Mouse (Mus musculus): ENCODE measurements around the gene Lztr1.

Lztr1 gene

DNA sequence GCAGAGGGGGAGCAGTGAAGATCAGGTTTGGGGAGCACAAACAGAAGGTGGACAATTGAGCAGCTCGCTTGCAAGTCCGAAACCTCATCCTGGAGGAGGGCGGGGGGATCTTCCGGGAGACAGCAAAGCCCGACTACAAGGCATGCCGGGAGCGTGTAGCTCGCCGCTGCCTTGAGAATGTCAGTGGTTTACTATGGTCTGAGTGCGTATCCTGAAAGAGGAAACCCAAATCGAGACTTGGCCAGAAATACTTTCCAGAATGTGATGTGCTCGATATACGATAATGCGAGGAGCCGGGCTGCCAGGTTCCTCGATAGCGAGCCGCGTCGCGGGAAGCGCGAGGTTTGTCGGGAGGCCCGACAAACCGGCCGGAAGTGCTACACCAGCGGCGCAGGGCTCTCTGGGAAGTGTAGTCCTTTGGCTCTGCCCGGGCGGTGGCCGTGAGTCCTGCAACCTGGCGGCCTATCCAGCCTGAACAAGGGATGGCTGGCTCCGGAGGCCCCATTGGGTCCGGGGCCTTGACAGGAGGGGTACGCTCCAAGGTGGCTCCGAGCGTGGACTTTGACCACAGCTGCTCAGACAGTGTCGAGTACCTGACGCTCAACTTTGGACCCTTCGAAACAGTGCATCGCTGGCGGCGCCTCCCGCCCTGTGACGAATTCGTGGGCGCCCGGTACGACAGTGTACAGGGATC lies at the start of gene Lztr1:
Lztr1 (plus strand) TSS at position 143 of the 694 bp plus-strand sequence.
- ATAC-seq (ENCODE audit: low TSS enrichment), result peak; percentile 89

DNA sequence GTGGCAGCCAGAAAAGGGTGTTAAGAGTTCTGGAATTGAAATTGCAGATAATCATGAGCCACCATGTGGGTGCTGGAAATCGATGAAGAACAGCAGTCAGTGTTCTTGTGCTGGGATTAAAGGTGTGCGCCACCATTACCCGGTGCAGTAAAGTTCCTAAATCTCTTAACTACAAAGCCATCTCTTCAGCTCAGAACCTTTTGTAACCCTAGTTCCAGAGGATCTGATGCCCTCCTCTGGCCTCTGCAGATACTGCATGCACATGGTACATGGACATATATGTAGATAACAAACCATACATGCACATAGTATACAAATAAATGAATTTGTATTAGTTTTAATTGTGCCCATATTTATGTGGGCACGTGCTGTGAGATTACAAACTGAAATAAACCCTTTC lies 48.2 kb upstream of the Lztr1 start:
- ATAC-seq (ENCODE audit: low TSS enrichment), result no peak

DNA sequence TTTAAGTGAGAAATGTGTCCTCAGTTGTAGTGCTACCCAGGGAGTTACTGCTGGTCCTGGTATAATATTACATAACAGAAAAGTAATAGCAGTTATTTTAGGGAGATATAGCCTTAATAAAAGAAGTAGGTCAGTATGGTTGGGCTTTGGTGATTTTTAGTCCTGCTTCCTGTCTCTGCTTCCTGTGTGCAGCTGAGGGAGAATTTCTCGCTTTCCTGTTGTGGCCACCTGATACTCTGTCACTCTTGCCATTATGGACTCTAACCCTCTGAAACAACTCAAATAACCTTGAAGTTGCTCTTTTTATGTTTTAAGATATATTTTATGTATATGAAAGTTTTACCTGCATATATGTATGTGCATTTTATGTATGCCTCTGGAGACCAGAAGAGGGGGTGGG lies 46.9 kb upstream of the Lztr1 start:
- no peak for ATAC-seq (ENCODE audit: low TSS enrichment)

GRCm38 (mm10) chr16:17463184-17463583 lies 45.3 kb upstream of the Lztr1 start:
- no peak for ATAC-seq (ENCODE audit: low TSS enrichment)

GRCm38 (mm10) chr16:17466875-17467663 lies 41.4 kb upstream of the Lztr1 start:
- ATAC-seq (ENCODE audit: low TSS enrichment), result peak; percentile 62; the same call in 1 of the 2 replicates

GRCm38 (mm10) chr16:17472498-17472897 lies 36.0 kb upstream of the Lztr1 start:
- no peak for ATAC-seq (ENCODE audit: low TSS enrichment)

- ATAC-seq (ENCODE audit: low TSS enrichment), result peak; percentile 67; the same call in 1 of the 2 replicates
Measured at GRCm38 (mm10) chr16:17474091-17474490, 34.4 kb upstream of the Lztr1 start.

DNA sequence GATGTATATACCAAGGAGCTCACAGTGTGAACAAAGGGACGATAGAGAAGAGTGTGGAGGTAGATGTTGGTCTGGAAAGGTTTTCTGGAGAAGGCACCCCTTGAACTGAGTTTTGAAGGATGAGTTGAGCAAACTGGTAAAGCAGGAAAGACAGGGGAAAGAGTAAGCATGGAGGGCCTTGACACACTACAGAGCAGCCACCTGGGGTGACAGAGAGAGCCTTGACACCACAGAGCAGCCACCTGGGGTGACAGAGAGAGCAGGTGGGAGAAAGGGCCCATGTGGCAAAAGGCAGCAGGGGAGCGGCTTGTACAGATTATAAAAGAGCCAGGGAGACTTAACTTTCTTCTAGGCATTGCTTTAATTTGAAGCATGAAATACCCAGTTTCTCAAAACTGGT lies 33.7 kb upstream of the Lztr1 start:
- ATAC-seq (ENCODE audit: low TSS enrichment), result no peak

GRCm38 (mm10) chr16:17475326-17475725 lies 33.2 kb upstream of the Lztr1 start:
- ATAC-seq (ENCODE audit: low TSS enrichment), result no peak

GRCm38 (mm10) chr16:17478331-17478943 lies 30.1 kb upstream of the Lztr1 start:
- no peak for ATAC-seq (ENCODE audit: low TSS enrichment)

DNA sequence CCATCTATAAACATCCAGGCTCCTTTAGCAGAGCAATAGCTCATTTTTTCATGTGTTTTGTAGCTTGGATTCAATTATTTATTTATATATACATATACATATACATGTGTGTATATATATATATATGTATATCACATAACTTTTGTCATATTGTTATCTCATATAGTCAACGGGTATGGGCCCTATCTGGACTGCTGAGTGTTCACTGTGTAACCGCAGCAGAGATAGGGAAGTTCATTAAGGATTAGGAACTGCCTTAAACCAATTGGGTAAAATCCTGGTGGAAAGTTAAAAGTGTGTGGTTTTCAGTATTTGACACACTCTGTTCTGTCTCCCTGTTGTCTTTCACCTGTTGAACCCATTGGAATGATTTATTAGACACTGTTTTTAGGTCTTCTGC lies 27.0 kb upstream of the Lztr1 start:
- no peak for ATAC-seq (ENCODE audit: low TSS enrichment)

GRCm38 (mm10) chr16:17486505-17486904 lies 22.0 kb upstream of the Lztr1 start:
- ATAC-seq (ENCODE audit: low TSS enrichment), result no peak

DNA sequence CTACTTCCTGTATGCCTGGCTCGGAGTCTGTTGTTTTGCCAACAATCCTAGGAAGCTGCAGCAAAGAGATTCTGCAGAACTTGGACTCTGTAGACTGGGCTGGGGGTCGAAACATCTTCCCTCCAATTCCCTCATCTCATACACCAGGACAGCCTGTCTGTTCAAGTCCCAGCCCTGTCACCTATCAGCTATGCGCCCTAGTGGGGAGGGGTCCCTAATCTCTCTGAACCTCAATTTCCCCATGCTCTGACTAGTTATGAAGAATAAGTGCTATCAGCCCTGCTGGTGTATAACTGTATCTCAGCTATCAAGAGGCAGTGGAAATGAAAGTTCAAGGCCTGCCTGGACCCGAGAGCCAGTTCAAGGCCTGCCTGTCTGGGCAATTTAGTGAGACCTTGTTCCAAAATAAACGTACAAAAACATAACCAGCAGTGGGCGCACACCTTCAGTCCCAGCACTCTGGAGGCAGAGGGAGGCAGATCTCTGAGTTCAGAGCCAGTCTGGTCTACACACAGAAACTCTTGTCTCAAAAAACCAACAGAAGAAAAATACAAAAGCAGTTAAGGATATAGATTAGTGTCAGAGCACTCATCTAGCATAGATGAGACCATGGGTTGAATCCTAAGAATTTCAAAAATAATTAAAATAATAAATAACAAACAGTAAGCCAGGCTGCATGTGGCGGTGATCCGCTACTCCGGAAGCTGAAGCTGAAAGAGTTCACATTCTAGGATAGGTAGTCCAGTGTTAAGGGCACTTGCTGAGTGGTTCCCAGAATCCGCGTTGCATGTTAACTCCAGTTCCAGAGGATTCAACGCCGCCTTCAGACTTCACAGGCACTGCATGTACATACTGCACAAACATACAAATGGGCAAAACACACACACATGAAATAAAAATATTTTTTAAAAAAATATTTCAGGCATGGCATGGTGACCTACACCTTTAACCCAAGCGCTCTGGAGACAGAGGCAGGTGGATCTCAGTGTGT lies 19.7 kb upstream of the Lztr1 start:
- ATAC-seq (ENCODE audit: low TSS enrichment), result no peak

DNA sequence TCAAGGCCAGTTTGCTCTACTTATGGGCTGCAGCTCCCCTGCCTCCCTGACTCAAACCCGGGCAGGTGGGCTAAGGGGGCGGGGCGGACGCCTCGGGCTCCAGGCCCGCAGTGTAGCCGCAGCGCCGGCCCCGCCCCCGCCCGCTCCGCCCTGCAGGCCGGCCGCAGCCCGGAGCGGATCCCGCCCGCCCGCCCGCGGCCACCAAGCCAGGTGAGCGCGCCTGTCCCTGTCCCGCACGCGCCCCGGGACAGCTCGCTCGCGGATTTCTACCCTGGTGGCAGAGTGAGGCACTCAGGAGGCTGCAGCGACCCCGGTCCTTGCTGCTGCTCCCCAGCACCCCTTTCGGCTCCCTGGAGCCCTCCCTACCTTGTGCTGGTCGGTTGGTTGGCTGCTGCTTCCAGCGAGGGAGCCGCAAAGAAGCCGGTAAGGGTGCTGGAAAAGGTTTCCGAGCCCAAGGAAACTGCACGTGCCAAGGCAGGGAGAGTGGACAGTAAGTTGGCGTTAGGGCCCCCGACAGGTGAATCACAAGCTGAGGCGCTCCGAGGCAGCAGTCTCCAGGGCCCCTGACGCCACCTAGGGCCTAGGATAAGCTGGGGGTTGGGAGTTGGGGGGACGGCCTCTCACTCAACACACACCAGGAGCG lies 18.9 kb upstream of the Lztr1 start, which contains the start of gene Aifm3:
Aifm3 (plus strand) TSS at position 143 of the 643 bp plus-strand sequence.
- ATAC-seq (ENCODE audit: low TSS enrichment), result no peak

- no peak for ATAC-seq (ENCODE audit: low TSS enrichment)
Measured at GRCm38 (mm10) chr16:17491154-17491553, 17.3 kb upstream of the Lztr1 start.

DNA sequence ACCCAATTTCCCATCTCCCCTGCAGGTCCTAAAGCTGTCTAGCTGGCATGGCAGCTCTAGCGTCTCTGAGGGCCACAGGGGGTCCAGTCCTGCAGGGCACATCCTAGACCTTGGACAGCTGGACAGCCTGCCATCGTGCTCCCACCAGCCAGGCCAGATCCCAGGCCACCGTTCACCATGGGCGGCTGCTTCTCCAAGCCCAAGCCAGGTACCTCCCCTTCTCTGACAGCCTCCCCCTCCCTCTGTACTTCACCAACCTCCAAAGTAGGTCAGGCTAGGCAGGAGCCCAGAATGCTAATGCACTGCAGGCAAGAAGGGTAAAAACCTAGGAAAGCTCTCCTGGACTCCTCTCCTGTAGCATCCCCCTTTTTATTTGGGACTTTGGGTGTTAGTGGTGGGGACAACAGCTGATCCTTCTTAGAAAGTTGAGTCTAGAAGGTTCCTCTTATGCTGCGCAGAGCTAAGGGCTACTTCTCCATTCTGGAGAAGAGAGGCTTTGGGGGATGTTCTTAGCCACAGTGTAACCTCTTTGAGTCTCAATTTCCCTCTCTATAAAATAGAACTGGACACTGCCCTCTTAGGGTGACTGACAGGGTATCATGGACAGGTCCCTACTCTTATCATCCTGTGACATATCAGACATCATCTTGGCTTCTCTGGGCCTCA lies 16.5 kb upstream of the Lztr1 start:
- ATAC-seq (ENCODE audit: low TSS enrichment), result peak; percentile 66

GRCm38 (mm10) chr16:17496499-17497305 lies 11.8 kb upstream of the Lztr1 start:
- ATAC-seq (ENCODE audit: low TSS enrichment), result peak; percentile 75

GRCm38 (mm10) chr16:17499249-17499883 lies 9.1 kb upstream of the Lztr1 start:
- no peak for ATAC-seq (ENCODE audit: low TSS enrichment)

GRCm38 (mm10) chr16:17502681-17503080 lies 5.8 kb upstream of the Lztr1 start:
- ATAC-seq (ENCODE audit: low TSS enrichment), result peak; percentile 53
